Mouse (Mus musculus): ENCODE data around the gene Utrn.

DNA sequence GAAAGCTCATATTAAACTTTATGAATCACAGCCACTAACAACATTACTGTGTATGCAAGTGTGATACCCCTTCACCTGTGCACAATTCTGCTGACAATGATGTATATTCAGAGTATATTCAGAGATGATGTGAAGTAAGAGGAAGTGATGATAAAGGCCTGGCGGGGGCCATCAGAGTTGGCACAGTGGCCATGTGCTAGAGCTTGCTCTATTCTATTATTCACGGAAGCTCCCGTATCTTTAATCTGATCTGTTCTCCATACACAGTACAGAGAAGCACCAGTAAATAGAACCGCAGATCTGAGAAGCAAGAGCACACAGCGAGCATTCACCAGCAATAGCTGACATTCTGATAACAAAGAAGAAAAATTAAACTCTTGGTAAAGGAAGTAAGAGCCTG lies 238.2 kb downstream of the Utrn start:
- TF ChIP-seq CTCF (conservative IDR thresholded peaks at IDR 0.05 in 1 of 2, IDR thresholded peaks at IDR 0.05 in 1 of 2; ENCODE audit: low read depth in 2 of 2, low read length in 2 of 2) = no peak
- no peak for TF ChIP-seq UBTF (IDR thresholded peaks at IDR 0.05; ENCODE audit: low read depth, low read length)
- no peak for TF ChIP-seq MYC (IDR thresholded peaks at IDR 0.05; ENCODE audit: low read depth, low read length)
- TF ChIP-seq POLR2A (IDR thresholded peaks at IDR 0.05; ENCODE audit: low read depth, low read length) = no peak
- TF ChIP-seq MEF2A (IDR thresholded peaks at IDR 0.05; ENCODE audit: borderline replicate concordance, low read depth, low read length) = no peak
- TF ChIP-seq HCFC1 (IDR thresholded peaks at IDR 0.05; ENCODE audit: low read depth, low read length) = no peak
- TF ChIP-seq TBP (conservative IDR thresholded peaks at IDR 0.05; ENCODE audit: low read depth, low read length) = no peak
- TF ChIP-seq NRF1 (IDR thresholded peaks at IDR 0.05; ENCODE audit: low read depth, low read length) = no peak
- no peak for TF ChIP-seq USF2 (conservative IDR thresholded peaks at IDR 0.05; ENCODE audit: low read depth, low read length)
- TF ChIP-seq ZNF384 (IDR thresholded peaks at IDR 0.05; ENCODE audit: low read depth, low read length) = no peak
- TF ChIP-seq CHD2 (IDR thresholded peaks at IDR 0.05; ENCODE audit: low read length) = no peak
- TF ChIP-seq SMC3 (IDR thresholded peaks at IDR 0.05; ENCODE audit: low read depth, low read length) = no peak
- no peak for TF ChIP-seq MAX (IDR thresholded peaks at IDR 0.05; ENCODE audit: low read length)
